Mouse (Mus musculus) mature B cell (primary cell): ENCODE results near the gene Rgn.

Experiments used
- in situ Hi-C: fragments of 300-500 bp; cut with MboI; formaldehyde crosslinking; loops from 2 replicates; pipeline ENCODE4 v1.14.3; 2019

Rgn gene

GRCm38 (mm10) chrX:20549532-20549931 is at the start of gene Rgn:
Gene Rgn, plus strand, starts transcription at chrX:20549787.
- in situ Hi-C loops: no loop called here

GRCm38 (mm10) chrX:20520290-20520939 is 29.2 kb upstream of the Rgn start:
- in situ Hi-C loops: no loop called here

DNA sequence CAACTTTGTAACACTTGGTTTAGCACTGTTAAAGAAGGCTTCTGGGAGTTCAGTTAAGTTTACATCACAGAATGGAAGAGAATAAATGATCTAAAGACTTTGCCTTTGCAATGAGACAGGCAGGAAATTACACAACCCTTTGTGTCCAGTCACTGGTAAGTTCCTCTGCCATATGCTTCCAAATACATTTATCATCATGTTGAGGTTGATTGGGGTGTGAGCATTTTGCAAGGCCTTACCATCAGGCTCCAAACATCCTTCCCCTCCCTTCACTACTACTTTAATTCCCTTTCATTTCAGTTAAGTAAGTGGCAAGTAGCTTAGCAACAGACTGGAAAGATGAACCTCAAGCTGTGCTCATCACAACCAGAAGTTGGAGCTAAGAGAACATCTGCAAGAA is 28.0 kb upstream of the Rgn start:
- in situ Hi-C loops: no loop called here

DNA sequence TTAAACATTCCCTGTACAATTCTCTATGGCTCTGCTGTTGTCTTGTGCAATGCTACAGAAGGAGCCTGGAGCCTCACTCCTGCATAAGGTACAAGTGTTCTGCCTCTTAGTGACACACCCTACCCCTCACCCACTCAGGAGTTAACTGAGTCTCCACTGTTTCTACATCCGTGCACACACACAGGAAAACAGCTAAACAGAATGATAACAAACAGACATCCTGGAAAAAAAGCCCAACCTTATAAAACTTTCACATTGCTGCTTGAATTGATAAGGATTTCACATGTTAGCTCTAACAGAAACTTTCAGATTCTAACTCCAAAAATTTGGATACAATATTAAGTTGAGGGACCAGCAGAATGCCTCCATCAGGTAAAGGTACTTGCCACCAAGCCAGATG is 17.0 kb upstream of the Rgn start:
- in situ Hi-C loops: no loop called here

GRCm38 (mm10) chrX:20543867-20544266 is 5.7 kb upstream of the Rgn start:
- in situ Hi-C loops: no loop called here

GRCm38 (mm10) chrX:20547609-20548008 is 2.0 kb upstream of the Rgn start:
- in situ Hi-C loops: no loop called here

- in situ Hi-C loops: no loop called here
Measured at GRCm38 (mm10) chrX:20548011-20548879, 1.3 kb upstream of the Rgn start.

- in situ Hi-C loops: no loop called here
Measured at GRCm38 (mm10) chrX:20548880-20549440, 627 bp upstream of the Rgn start.

DNA sequence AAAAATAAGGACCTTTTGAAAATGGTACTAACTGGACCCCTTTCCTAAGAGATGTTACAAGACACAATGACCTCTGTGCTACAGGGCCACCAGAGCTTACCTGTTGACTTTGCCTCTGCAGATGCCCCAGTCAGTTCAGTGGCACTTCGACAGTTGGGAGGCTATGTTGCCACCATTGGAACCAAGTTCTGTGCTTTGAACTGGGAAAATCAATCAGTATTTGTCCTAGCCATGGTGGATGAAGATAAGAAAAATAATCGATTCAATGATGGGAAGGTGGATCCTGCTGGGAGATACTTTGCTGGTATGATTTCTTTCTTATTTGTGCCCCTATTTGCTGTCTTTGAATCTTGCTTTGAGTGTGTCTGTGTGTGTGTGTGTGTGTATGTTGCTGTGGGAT is 2.6 kb downstream of the Rgn start:
- in situ Hi-C loops: no loop called here

- in situ Hi-C loops: no loop called here
Measured at GRCm38 (mm10) chrX:20561846-20562245, 12.3 kb downstream of the Rgn start.

DNA sequence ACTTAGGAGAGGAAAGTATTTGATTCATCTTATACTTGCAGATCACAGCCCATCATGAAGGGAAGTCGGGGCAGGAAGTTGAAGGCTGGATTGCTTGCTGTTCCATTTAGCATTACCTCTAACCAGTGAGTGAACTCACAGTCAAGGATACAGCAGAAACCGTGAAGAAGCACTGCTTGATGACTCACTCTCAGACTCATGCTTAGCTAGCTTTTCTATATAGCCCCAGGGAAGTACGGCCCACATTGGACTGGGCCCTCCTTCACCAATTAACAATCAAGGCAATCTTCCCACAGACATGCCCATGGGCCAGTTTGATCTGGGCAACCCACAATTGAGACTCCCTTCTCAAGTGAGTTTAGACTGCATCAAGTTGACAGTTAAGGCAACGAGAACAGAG is 14.4 kb downstream of the Rgn start:
- in situ Hi-C loops: no loop called here

GRCm38 (mm10) chrX:20571024-20571423 is 21.4 kb downstream of the Rgn start:
- in situ Hi-C loops: no loop called here

DNA sequence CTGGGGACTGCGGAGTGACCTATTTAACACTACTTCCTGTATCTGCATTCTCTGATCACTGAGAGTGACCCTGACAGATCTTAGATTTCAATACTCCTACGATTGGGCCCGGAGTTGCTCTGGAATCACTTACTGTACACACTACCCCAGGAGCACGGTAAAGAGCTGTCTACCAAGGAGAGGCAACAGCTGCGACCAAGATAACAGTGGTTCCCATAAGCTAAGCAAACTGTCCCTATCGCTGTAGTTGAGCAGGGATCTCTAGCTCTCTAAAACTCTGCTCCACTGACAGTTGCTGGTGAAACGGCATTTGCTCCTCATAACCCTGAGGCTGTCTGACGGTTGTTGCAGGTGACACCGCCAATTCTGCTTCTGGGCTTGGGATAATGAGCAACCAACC is 23.1 kb downstream of the Rgn start:
- in situ Hi-C loops: no loop called here

- in situ Hi-C loops: no loop called here
Measured at GRCm38 (mm10) chrX:20573927-20574326, 24.3 kb downstream of the Rgn start.

DNA sequence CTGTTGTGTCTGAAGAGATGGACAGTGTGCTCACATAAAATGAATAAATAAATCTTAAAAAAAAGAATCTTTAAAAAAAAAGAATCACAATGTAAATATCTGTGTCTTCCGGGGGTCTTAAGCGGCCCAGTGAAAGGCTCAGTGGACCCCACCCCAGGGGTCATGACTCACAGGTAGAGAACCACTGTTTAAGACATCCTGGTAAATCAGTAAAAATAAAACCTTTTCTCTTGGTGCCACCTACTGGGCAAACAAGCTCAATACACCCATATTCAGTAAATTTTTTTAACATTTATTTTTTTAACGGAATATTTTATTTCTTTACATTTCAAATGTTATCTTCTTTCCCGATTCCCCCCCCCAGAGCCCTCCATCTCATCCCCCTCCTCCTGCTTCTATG is 38.4 kb downstream of the Rgn start:
- in situ Hi-C loops: no loop called here

DNA sequence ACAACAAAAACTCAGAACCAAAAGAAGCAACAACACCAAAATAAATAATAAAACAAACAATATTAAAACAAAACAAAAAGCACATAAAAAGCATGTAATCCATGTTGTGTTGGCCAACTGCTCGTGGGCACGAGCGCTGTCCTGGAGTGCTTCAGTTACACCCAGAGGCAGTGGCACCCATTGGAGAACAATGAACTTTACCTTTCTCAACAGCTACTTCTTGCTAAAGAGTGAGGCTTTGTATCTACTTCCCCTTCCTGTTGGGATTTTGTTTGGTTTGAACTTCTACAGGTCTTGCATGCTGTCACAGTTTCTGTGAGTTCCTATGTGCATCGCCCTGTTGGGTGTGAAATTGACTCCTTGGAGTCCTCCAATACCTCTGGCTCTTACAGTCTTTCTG is 58.9 kb downstream of the Rgn start:
- in situ Hi-C loops: no loop called here
